ENCODE assay signal across 12 mouse cellular contexts in genomic region chr15:5869289-5869688, GRCm38 (mm10).
DNase-seq lines count a peak whose midpoint lies in the region; ATAC-seq and TF ChIP-seq lines count a peak whose summit lies in the region.
"Had no signal": no experiment of that assay in that cellular context is flagged by ENCODE, and none has a peak within 500 bp of the region (broad histone marks: within the 10 kb centered on the region; RNA-seq: fewer than 3 reads in every experiment).

No protein-coding gene starts in this region.

- no peaks in the 10 kb centered on the region for H3K36me3 ChIP-seq in forebrain, embryonic 14.5 days (ENCODE audit: control insufficient read depth, insufficient read depth, low read length)
- no peaks in the 10 kb centered on the region for H3K36me3 ChIP-seq in forebrain, embryonic 13.5 days (ENCODE audit: poor library complexity, severe bottlenecking)
- no peaks in the 10 kb centered on the region for H3K36me3 ChIP-seq in kidney, adult 2 months (ENCODE audit: control insufficient read depth, insufficient read depth, low read length)
- H3K36me3 ChIP-seq in kidney, embryonic 15.5 days, result no peaks in the 10 kb centered on the region
- no peaks in the 10 kb centered on the region for H3K36me3 ChIP-seq in embryonic facial prominence, embryonic 10.5 days (replicated peaks)
- no peaks in the 10 kb centered on the region for H3K36me3 ChIP-seq in limb, embryonic 11.5 days (ENCODE audit: control insufficient read depth, insufficient read depth, low read length)
- H3K36me3 ChIP-seq: liver, embryonic 12.5 days had no signal

- H3K27ac ChIP-seq in forebrain, embryonic 14.5 days (ENCODE audit: low read depth, low read length), result no peak overlapping the region
- H3K27ac ChIP-seq in forebrain, embryonic 13.5 days, result no peak overlapping the region
- H3K27ac ChIP-seq in kidney, adult 2 months (ENCODE audit: insufficient read depth, low read depth, low read length), result no peak overlapping the region
- no peak overlapping the region for H3K27ac ChIP-seq in kidney, embryonic 15.5 days
- no peak overlapping the region for H3K27ac ChIP-seq in embryonic facial prominence, embryonic 10.5 days (replicated peaks)
- H3K27ac ChIP-seq in limb, embryonic 11.5 days (replicated peaks; ENCODE audit: low read depth, low read length), result no peak overlapping the region
- H3K27ac ChIP-seq: liver, embryonic 12.5 days had no signal

- H3K4me3 ChIP-seq in forebrain, embryonic 14.5 days (ENCODE audit: low read depth, low read length), result no peak overlapping the region
- no peak overlapping the region for H3K4me3 ChIP-seq in forebrain, embryonic 13.5 days
- no peak overlapping the region for H3K4me3 ChIP-seq in kidney, adult 2 months (ENCODE audit: insufficient read depth, low read depth, low read length)
- no peak overlapping the region for H3K4me3 ChIP-seq in kidney, embryonic 15.5 days (replicated peaks)
- no peak overlapping the region for H3K4me3 ChIP-seq in embryonic facial prominence, embryonic 10.5 days
- no peak overlapping the region for H3K4me3 ChIP-seq in limb, embryonic 11.5 days (ENCODE audit: low read depth, low read length)
- H3K4me3 ChIP-seq: liver, embryonic 12.5 days had no signal

- no peak for TF ChIP-seq CTCF in kidney, adult 2 months (conservative IDR thresholded peaks at IDR 0.05; ENCODE audit: insufficient read depth, insufficient read length, low read depth, low read length)

- no peaks in the 10 kb centered on the region for H3K9me3 ChIP-seq in forebrain, embryonic 14.5 days (replicated peaks; ENCODE audit: control insufficient read depth, low read length)
- H3K9me3 ChIP-seq in forebrain, embryonic 13.5 days (replicated peaks), result no peaks in the 10 kb centered on the region
- H3K9me3 ChIP-seq in kidney, embryonic 15.5 days (replicated peaks), result no peaks in the 10 kb centered on the region
- H3K9me3 ChIP-seq in embryonic facial prominence, embryonic 10.5 days, result no peaks in the 10 kb centered on the region
- H3K9me3 ChIP-seq in limb, embryonic 11.5 days (ENCODE audit: control insufficient read depth, low read length), result no peaks in the 10 kb centered on the region
- H3K9me3 ChIP-seq: liver, embryonic 12.5 days had no signal

- no peak for ATAC-seq in forebrain, embryonic 14.5 days
- no peak for ATAC-seq in forebrain, embryonic 13.5 days
- ATAC-seq in kidney, embryonic 15.5 days (replicated peaks; ENCODE audit: low FRiP score), result no peak
- ATAC-seq in limb, embryonic 11.5 days (ENCODE audit: insufficient number of reproducible peaks, low FRiP score, low TSS enrichment, low read depth), result no peak
- ATAC-seq: liver, embryonic 12.5 days; Patski had no signal

- H3K9ac ChIP-seq in forebrain, embryonic 14.5 days (ENCODE audit: low read length), result no peak overlapping the region
- no peak overlapping the region for H3K9ac ChIP-seq in forebrain, embryonic 13.5 days
- H3K9ac ChIP-seq in kidney, embryonic 15.5 days, result no peak overlapping the region
- no peak overlapping the region for H3K9ac ChIP-seq in limb, embryonic 11.5 days (ENCODE audit: low read length)
- H3K9ac ChIP-seq: liver, embryonic 12.5 days had no signal

- peak; percentile 10 for DNase-seq in forebrain, embryonic 14.5 days (ENCODE audit: low spot score)
- peak; percentile 1 for DNase-seq in kidney, adult 2 months
- peak; percentile 43 for DNase-seq in embryonic facial prominence, embryonic 10.5 days (ENCODE audit: low spot score)
- DNase-seq in limb, embryonic 11.5 days (ENCODE audit: low spot score), result peak; percentile 53
- DNase-seq in cerebellum, adult 11 months, result no peak
- DNase-seq in frontal cortex, postnatal 25 days (ENCODE audit: low spot score in 2 of 2), result no peak
- DNase-seq: kidney, postnatal 36 days had no signal

- 85% methylated on average over 12 of the region's 12 CpGs for WGBS in forebrain, embryonic 14.5 days
- WGBS in forebrain, embryonic 13.5 days, result 86% methylated on average over 12 of the region's 12 CpGs
- 38% methylated on average over 12 of the region's 12 CpGs for WGBS in kidney, adult 2 months
- 52% methylated on average over 12 of the region's 12 CpGs for WGBS in kidney, embryonic 15.5 days
- 48% methylated on average over 12 of the region's 12 CpGs for WGBS in embryonic facial prominence, embryonic 10.5 days
- WGBS in limb, embryonic 11.5 days, result 16% methylated on average over 12 of the region's 12 CpGs

- H3K27me3 ChIP-seq in forebrain, embryonic 14.5 days (replicated peaks; ENCODE audit: control insufficient read depth, insufficient read depth, low read length), result no peaks in the 10 kb centered on the region
- no peaks in the 10 kb centered on the region for H3K27me3 ChIP-seq in forebrain, embryonic 13.5 days
- no peaks in the 10 kb centered on the region; the same call in 1 of the 2 replicates for H3K27me3 ChIP-seq in kidney, adult 2 months (replicated peaks; ENCODE audit: control insufficient read depth, insufficient read depth, low read length)
- H3K27me3 ChIP-seq in kidney, embryonic 15.5 days, result no peaks in the 10 kb centered on the region
- H3K27me3 ChIP-seq in embryonic facial prominence, embryonic 10.5 days (replicated peaks; ENCODE audit: low read depth, poor library complexity, severe bottlenecking), result no peaks in the 10 kb centered on the region
- no peaks in the 10 kb centered on the region for H3K27me3 ChIP-seq in limb, embryonic 11.5 days (ENCODE audit: control insufficient read depth, insufficient read depth, low read length)
- H3K27me3 ChIP-seq: liver, embryonic 12.5 days; Patski had no signal

- TF ChIP-seq POLR2A in kidney, adult 2 months (IDR thresholded peaks at IDR 0.05; ENCODE audit: low read depth, low read length), result no peak

- no peak overlapping the region for H3K4me2 ChIP-seq in forebrain, embryonic 14.5 days (ENCODE audit: low read length)
- H3K4me2 ChIP-seq in forebrain, embryonic 13.5 days, result no peak overlapping the region
- H3K4me2 ChIP-seq in kidney, embryonic 15.5 days, result no peak overlapping the region
- no peak overlapping the region for H3K4me2 ChIP-seq in limb, embryonic 11.5 days (ENCODE audit: low read depth, severe bottlenecking)
- H3K4me2 ChIP-seq: liver, embryonic 12.5 days; midbrain, embryonic 11.5 days had no signal

- no peaks in the 10 kb centered on the region for H3K4me1 ChIP-seq in forebrain, embryonic 14.5 days (ENCODE audit: control insufficient read depth, insufficient read depth, low read length)
- no peaks in the 10 kb centered on the region for H3K4me1 ChIP-seq in forebrain, embryonic 13.5 days
- no peaks in the 10 kb centered on the region for H3K4me1 ChIP-seq in kidney, adult 2 months (ENCODE audit: control insufficient read depth, insufficient read depth, low read length)
- no peaks in the 10 kb centered on the region for H3K4me1 ChIP-seq in kidney, embryonic 15.5 days
- 0 out of 2 replicates have a peak, but pooled peaks cover 11% of the 10 kb centered on the region for H3K4me1 ChIP-seq in embryonic facial prominence, embryonic 10.5 days
- H3K4me1 ChIP-seq in limb, embryonic 11.5 days (ENCODE audit: control insufficient read depth, insufficient read depth, low read length), result 0 out of 2 replicates have a peak, but pooled peaks cover 3% of the 10 kb centered on the region
- H3K4me1 ChIP-seq: liver, embryonic 12.5 days had no signal

Comparison
In these comparisons a context has a peak if more than half of its experiments do, and no peak if none do; other contexts are left out.
1. DNase-seq: peak in forebrain, embryonic 14.5 days (single experiment), kidney, adult 2 months (single experiment), embryonic facial prominence, embryonic 10.5 days (single experiment) and limb, embryonic 11.5 days (single experiment); none in cerebellum, adult 11 months (single experiment) and frontal cortex, postnatal 25 days (0 of 2).